Mouse (Mus musculus) heart, adult 2 months (tissue): ENCODE data around the gene Olfr525. TPM values are rescaled to one million over a fixed set of nuclear protein-coding genes. Genes with fewer than 3 reads are reported as not detected.

Experiments used
- DNase-seq, 2 experiments: peaks; one replicate each; pipeline ENCODE4 v3.0.0; 2021
- H3K27ac ChIP-seq: fragments of 200-600 bp; 2 replicates; pipeline ENCODE4 v1.8.1; 2022
- H3K27me3 ChIP-seq: fragments of 200-500 bp; 2 replicates; pipeline ENCODE4 v1.6.1; 2012; ENCODE audit warnings: mild to moderate bottlenecking, low read length, inconsistent platforms, mixed read lengths; ENCODE audit not compliant: control insufficient read depth, insufficient read depth
- H3K36me3 ChIP-seq: fragments of 200-500 bp; 2 replicates; pipeline ENCODE4 v1.6.1; 2012; ENCODE audit warnings: low read length, inconsistent platforms; ENCODE audit not compliant: control insufficient read depth, insufficient read depth
- H3K4me1 ChIP-seq: fragments of 200-500 bp; 2 replicates; pipeline ENCODE4 v1.6.1; 2011; ENCODE audit warnings: low read length; ENCODE audit not compliant: control insufficient read depth, insufficient read depth
- H3K4me3 ChIP-seq: fragments of 200-600 bp; 2 replicates; pipeline ENCODE4 v1.8.1; 2022
- H3K79me2 ChIP-seq: fragments of 200-500 bp; replicated peaks from 2 replicates; pipeline ENCODE4 v1.6.1; 2012; ENCODE audit warnings: mild to moderate bottlenecking, inconsistent platforms, low read length, moderate library complexity, mixed read lengths; ENCODE audit not compliant: control insufficient read depth, insufficient read depth
- H3K9ac ChIP-seq: fragments of 200-500 bp; 2 replicates; pipeline ENCODE4 v1.6.1; 2012; ENCODE audit warnings: low read depth, mild to moderate bottlenecking, control low read depth, inconsistent platforms, low read length, mixed read lengths
- CTCF ChIP-seq: fragments of 200-600 bp; IDR thresholded peaks from 2 replicates; pipeline ENCODE4 v1.8.1; 2022; ENCODE audit warnings: antibody characterized with exemption, mild to moderate bottlenecking, moderate library complexity
- EP300 ChIP-seq: fragments of 200-500 bp; IDR thresholded peaks from 2 replicates; pipeline ENCODE4 v1.6.1; 2011; ENCODE audit warnings: low read depth, low read length, control low read depth; ENCODE audit not compliant: insufficient read depth
- POLR2A ChIP-seq: fragments of 200-500 bp; IDR thresholded peaks from 2 replicates; pipeline ENCODE4 v1.6.1; 2011; ENCODE audit warnings: mild to moderate bottlenecking, low read depth, low read length, control low read depth; ENCODE audit not compliant: insufficient read depth
- WGBS: fragments of 180-500 bp; shearing (Covaris S2); methylation state at CpG from one replicate; pipeline ENCODE4 v1.1.7; 2018; 5-methylcytosine and 5-hydroxymethylcytosine counted together
- intact Hi-C: fragments of 180-260 bp; cut with DNase I; formaldehyde crosslinking; loops from one replicate; pipeline ENCODE4 v1.15.1; 2025
- polyA plus RNA-seq: library from polyadenylated mRNA; depleted of rRNA; stranded (reverse); fragments of >200 nt; gene quantifications from 2 replicates; pipeline ENCODE4 v1.2.3, GENCODE M21; 2012; rRNA removed
- total RNA-seq, 2 experiments: library from RNA; stranded (reverse); gene quantifications; 2 replicates each; pipeline ENCODE4 v1.2.3; 2021

Olfr525 gene
- total and polyA plus RNA-seq, 3 experiments: not detected

DNA sequence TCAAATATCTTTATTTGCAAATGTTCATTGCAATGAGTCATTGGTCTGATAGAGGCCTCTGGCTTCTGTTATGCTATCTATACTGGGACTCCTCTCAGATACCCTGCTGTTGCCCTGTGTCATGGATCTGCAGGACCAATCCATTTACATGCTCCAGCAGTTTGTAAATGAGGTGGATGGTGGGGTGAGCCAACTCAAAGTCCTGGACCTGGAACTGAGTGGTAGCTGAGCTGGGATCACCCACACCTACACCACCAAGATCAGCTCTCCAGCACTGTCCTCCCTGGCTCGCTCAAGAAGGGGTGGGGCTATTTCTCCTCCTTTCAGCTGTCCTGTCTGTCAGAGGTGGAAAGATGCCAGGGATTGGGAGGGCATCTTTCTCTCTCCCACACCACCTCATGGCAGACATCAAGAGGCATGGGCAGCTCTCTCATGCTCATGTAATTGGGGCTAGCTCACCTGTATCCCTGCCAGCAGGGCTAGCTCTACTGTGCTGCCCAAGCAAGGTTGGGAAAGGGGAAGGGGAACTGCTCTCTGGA, 9.2 kb downstream of the Olfr525 start:
- Histone ChIP-seq H3K27ac (no peak overlapping the region), H3K27me3 (no peaks in the 10 kb centered on the region), H3K79me2 (no peaks in the 10 kb centered on the region), H3K4me3 (no peak overlapping the region), H3K9ac (no peak overlapping the region), H3K36me3 (no peaks in the 10 kb centered on the region), H3K4me1 (no peaks in the 10 kb centered on the region)
- WGBS: 24% methylated on average over 1 of the region's 1 CpGs
- intact Hi-C loops: no loop called here
- no peak for TF ChIP-seq CTCF
- no peak for TF ChIP-seq POLR2A
- TF ChIP-seq EP300: no peak
- DNase-seq: no peak

DNA sequence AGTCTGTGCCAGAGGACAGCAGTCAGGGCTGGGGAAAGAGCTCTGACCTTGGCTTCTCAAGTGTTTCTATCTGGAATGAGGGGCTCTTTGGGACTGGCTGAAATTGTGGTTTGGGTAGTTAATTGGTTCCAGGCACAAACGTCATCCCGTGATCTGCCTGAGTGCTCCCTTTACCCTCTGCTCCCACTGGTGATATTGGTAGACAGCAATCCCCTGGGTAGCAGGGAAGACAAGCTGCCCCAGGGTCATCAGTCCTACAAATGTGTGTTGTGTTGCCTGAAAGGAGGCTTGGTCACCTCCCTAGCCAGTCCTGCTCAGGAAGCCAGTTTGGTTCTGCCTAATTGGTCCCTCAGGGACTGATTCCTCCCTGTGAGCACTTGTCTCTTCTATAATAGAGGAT, 13.1 kb downstream of the Olfr525 start, which contains the start of gene Olfr527:
TSS of gene Olfr527 (plus strand) at position 301 of the 400 bp plus-strand sequence.
- no peak for DNase-seq
- WGBS: 68% methylated on average over 2 of the region's 2 CpGs
- Histone ChIP-seq H3K36me3 (no peaks in the 10 kb centered on the region), H3K27me3 (no peaks in the 10 kb centered on the region), H3K27ac (no peak within 1 kb of the TSS), H3K4me1 (no peaks in the 10 kb centered on the region), H3K4me3 (no peak within 1 kb of the TSS), H3K79me2 (no peaks in the 10 kb centered on the region), H3K9ac (no peak within 1 kb of the TSS)
- TF ChIP-seq EP300: no peak
- TF ChIP-seq POLR2A: no peak
- TF ChIP-seq CTCF: no peak
- intact Hi-C loops: no loop called here

DNA sequence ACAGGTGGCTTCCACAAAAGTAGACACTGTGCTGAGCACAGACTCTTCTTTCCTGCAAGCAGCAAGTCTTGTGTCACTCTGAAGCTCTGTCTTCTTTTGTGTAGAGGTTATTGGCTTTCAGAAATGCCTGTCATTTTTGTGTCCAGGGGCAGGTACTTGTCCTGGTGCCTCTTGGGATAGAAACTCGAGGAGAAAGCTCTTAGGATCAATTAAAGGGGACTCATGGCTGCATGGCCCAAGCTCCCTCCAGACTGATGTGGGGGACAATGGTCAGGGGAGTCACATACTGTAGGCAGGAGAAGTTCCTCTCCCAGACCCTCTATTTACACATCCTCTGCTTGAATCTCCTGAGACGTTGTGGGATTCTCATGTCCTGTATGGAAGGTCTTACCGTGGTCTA, 40.9 kb downstream of the Olfr525 start, which contains the start of gene Olfr60:
TSS of gene Olfr60 (minus strand) at position 101 of the 400 bp plus-strand sequence.
- DNase-seq: no peak
- Histone ChIP-seq H3K9ac (no peak within 1 kb of the TSS), H3K36me3 (no peaks in the 10 kb centered on the region), H3K79me2 (no peaks in the 10 kb centered on the region), H3K4me3 (no peak within 1 kb of the TSS), H3K4me1 (no peaks in the 10 kb centered on the region), H3K27ac (no peak within 1 kb of the TSS), H3K27me3 (no peaks in the 10 kb centered on the region)
- WGBS: 52% methylated on average over 3 of the region's 3 CpGs
- TF ChIP-seq CTCF (no peak), EP300 (no peak), POLR2A (no peak)
- intact Hi-C loops: no loop called here

DNA sequence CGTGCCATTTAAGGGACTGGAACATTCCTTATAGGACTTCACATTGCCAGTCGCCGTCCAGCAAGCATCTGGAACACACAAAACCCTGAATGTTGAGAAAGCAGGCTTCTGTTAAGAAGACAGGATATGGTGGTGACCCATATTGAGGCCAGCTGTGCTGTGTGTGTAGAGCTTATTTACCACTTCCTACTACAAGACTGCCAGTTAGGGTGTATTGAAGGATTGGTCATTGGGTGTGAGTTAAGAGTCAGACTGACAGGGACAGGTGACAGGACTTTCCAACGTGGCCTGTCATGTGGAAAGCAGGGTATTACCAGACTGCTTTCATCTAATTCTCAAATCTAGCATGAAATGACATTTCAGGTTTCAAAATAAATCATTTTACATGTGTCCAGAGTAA, 53.6 kb downstream of the Olfr525 start:
- intact Hi-C loops: no loop called here

DNA sequence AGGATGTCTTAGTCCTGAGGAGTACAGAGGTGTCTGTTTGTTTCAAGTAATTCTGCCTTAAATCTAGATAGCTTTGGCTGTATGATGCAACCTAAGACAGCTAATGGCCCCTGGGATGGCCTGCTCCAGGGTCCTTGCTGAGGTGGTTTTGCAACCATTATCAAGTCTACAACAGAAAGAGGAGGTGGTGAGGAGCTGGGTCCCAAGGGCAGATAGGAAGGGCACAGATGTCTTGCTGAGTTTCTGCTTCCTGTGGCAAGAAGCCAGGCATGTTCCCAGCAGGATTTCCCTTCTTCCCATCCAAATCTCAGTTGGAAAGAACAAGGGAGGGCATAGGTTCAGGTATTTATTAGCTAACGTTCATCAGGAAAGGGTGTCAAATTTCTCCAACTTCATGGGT, 55.6 kb downstream of the Olfr525 start, which contains the start of gene Olfr530:
TSS of gene Olfr530 (minus strand) at position 101 of the 400 bp plus-strand sequence.
- TF ChIP-seq EP300 (no peak), CTCF (no peak), POLR2A (no peak)
- Histone ChIP-seq H3K79me2 (no peaks in the 10 kb centered on the region), H3K4me3 (no peak within 1 kb of the TSS), H3K9ac (no peak within 1 kb of the TSS), H3K27me3 (no peaks in the 10 kb centered on the region), H3K4me1 (no peaks in the 10 kb centered on the region), H3K27ac (no peak within 1 kb of the TSS), H3K36me3 (no peaks in the 10 kb centered on the region)
- WGBS: 42% methylated on average over 1 of the region's 1 CpGs
- intact Hi-C loops: no loop called here
- no peak for DNase-seq

More for the DNA sequence above, 53.6 kb downstream of the Olfr525 start:
- 63% methylated on average over 4 of the region's 4 CpGs for WGBS
- no peaks in the 10 kb centered on the region for H3K4me1 ChIP-seq
- no peak for DNase-seq
- no peak overlapping the region for H3K9ac ChIP-seq
- no peaks in the 10 kb centered on the region for H3K27me3 ChIP-seq
- H3K36me3 ChIP-seq: no peaks in the 10 kb centered on the region
- TF ChIP-seq POLR2A (no peak), CTCF (no peak), EP300 (no peak)
- no peaks in the 10 kb centered on the region for H3K79me2 ChIP-seq
- no peak overlapping the region for H3K27ac ChIP-seq
- H3K4me3 ChIP-seq: no peak overlapping the region

DNA sequence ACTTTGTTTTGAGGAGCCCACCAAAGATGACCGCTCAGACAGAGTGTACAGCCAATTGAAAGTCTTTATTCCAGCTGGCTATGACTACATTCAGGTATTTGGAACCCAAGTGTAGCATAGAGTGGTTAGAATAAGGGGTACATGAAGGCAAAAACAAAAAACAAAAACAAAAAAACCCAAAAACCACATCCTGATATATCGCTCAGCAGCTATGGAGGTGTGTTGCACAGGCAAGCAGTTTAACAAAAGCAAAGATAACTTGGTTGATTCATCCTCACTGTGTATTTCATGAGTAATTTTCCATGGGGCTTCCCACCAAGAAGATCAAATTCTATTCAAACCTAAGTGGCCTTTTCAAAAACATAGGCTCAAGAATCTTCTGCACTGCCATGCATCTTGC, 56.3 kb downstream of the Olfr525 start:
- intact Hi-C loops: no loop called here
- TF ChIP-seq POLR2A (no peak), EP300 (no peak), CTCF (no peak)
- DNase-seq: no peak
- no peaks in the 10 kb centered on the region for H3K79me2 ChIP-seq
- H3K4me3 ChIP-seq: no peak overlapping the region
- WGBS: 91% methylated on average over 2 of the region's 2 CpGs
- H3K27ac ChIP-seq: no peak overlapping the region
- no peaks in the 10 kb centered on the region for H3K27me3 ChIP-seq
- H3K36me3 ChIP-seq: no peaks in the 10 kb centered on the region
- H3K4me1 ChIP-seq: no peaks in the 10 kb centered on the region
- H3K9ac ChIP-seq: no peak overlapping the region

Other genes starting within 250 kb of the Olfr525 start
- under 1 TPM in 1 of 2 experiments, not detected in 1; 0.23 TPM for gene Caly, start 238.3 kb upstream of the Olfr525 start, total RNA-seq
- 0.10 and 0.53 TPM in 2 replicates for gene Caly, start 238.3 kb upstream of the Olfr525 start, polyA plus RNA-seq
- not detected for gene Prap1, start 227.5 kb upstream of the Olfr525 start, total RNA-seq
- gene Prap1, start 227.5 kb upstream of the Olfr525 start, polyA plus RNA-seq: 0.27 TPM in 1 of 2 replicates, not detected in the other
- gene Fuom, start 218.4 kb upstream of the Olfr525 start, total RNA-seq: 10 to 100 TPM; 71.5 to 83.4 TPM
- gene Fuom, start 218.4 kb upstream of the Olfr525 start, polyA plus RNA-seq: 101 and 120 TPM in 2 replicates
- gene Paox, start 205.1 kb upstream of the Olfr525 start, total RNA-seq: 1 to 10 TPM; 3.0 to 3.4 TPM
- 5.2 TPM in 2 replicates for gene Paox, start 205.1 kb upstream of the Olfr525 start, polyA plus RNA-seq
- gene Echs1, start 204.4 kb upstream of the Olfr525 start, total RNA-seq: 100 to 1,000 TPM; 438 to 535 TPM
- 473 and 490 TPM in 2 replicates for gene Echs1, start 204.4 kb upstream of the Olfr525 start, polyA plus RNA-seq
- gene Mtg1, start 183.3 kb upstream of the Olfr525 start, total RNA-seq: 10 to 100 TPM; 25.2 to 27.3 TPM
- gene Mtg1, start 183.3 kb upstream of the Olfr525 start, polyA plus RNA-seq: 46.2 and 68.8 TPM in 2 replicates
- gene Sprn, start 166.0 kb upstream of the Olfr525 start, total RNA-seq: under 1 TPM; 0.52 TPM
- 0.85 and 1.9 TPM in 2 replicates for gene Sprn, start 166.0 kb upstream of the Olfr525 start, polyA plus RNA-seq
- gene Olfr522, start 156.1 kb upstream of the Olfr525 start, total RNA-seq: not detected
- gene Olfr522, start 156.1 kb upstream of the Olfr525 start, polyA plus RNA-seq: not detected in 2 replicates
- not detected for gene Olfr523, start 147.6 kb upstream of the Olfr525 start, total RNA-seq
- not detected in 2 replicates for gene Olfr523, start 147.6 kb upstream of the Olfr525 start, polyA plus RNA-seq
- gene Olfr524, start 114.9 kb upstream of the Olfr525 start, total RNA-seq: not detected
- not detected in 2 replicates for gene Olfr524, start 114.9 kb upstream of the Olfr525 start, polyA plus RNA-seq
- not detected for gene Cd163l1, start 102.6 kb upstream of the Olfr525 start, total RNA-seq
- gene Cd163l1, start 102.6 kb upstream of the Olfr525 start, polyA plus RNA-seq: 0.27 TPM in 1 of 2 replicates, not detected in the other
- not detected for gene 5830411N06Rik, start 73.6 kb upstream of the Olfr525 start, total RNA-seq
- 0.12 TPM in 1 of 2 replicates, not detected in the other for gene 5830411N06Rik, start 73.6 kb upstream of the Olfr525 start, polyA plus RNA-seq
- not detected for gene Olfr527, start 13.2 kb downstream of the Olfr525 start, total RNA-seq
- gene Olfr527, start 13.2 kb downstream of the Olfr525 start, polyA plus RNA-seq: not detected in 2 replicates
- not detected for gene Olfr60, start 40.8 kb downstream of the Olfr525 start, total RNA-seq
- not detected in 2 replicates for gene Olfr60, start 40.8 kb downstream of the Olfr525 start, polyA plus RNA-seq
- gene Olfr530, start 55.5 kb downstream of the Olfr525 start, total RNA-seq: not detected
- not detected in 2 replicates for gene Olfr530, start 55.5 kb downstream of the Olfr525 start, polyA plus RNA-seq
- gene Olfr531, start 82.1 kb downstream of the Olfr525 start, total RNA-seq: not detected
- not detected in 2 replicates for gene Olfr531, start 82.1 kb downstream of the Olfr525 start, polyA plus RNA-seq
- not detected for gene Olfr532, start 100.8 kb downstream of the Olfr525 start, total RNA-seq
- gene Olfr532, start 100.8 kb downstream of the Olfr525 start, polyA plus RNA-seq: not detected in 2 replicates
- gene Olfr533, start 142.5 kb downstream of the Olfr525 start, total RNA-seq: not detected
- gene Olfr533, start 142.5 kb downstream of the Olfr525 start, polyA plus RNA-seq: not detected in 2 replicates
- not detected for gene Olfr535, start 163.4 kb downstream of the Olfr525 start, total RNA-seq
- not detected in 2 replicates for gene Olfr535, start 163.4 kb downstream of the Olfr525 start, polyA plus RNA-seq
- gene Olfr536, start 186.5 kb downstream of the Olfr525 start, total RNA-seq: not detected
- not detected in 2 replicates for gene Olfr536, start 186.5 kb downstream of the Olfr525 start, polyA plus RNA-seq
- not detected for gene Olfr538, start 247.0 kb downstream of the Olfr525 start, total RNA-seq
- gene Olfr538, start 247.0 kb downstream of the Olfr525 start, polyA plus RNA-seq: not detected in 2 replicates